Mouse (Mus musculus): ENCODE data around the gene Kcnip1. TPM values are rescaled to one million over a fixed set of nuclear protein-coding genes. Genes with fewer than 3 reads are reported as not detected.

Gene Kcnip1
- not detected for polyA plus RNA-seq (2014; fragmentation: Illumina TruSeq; extraction: RNeasy Lipid Tissue Mini Kit (QIAGEN cat#74804); ENCODE audit: low read depth, low replicate concordance)

GRCm38 (mm10) chr11:33992938-33993337 lies at the start of gene Kcnip1:
TSS of gene Kcnip1 (minus strand) at chr11:33993152.

DNA sequence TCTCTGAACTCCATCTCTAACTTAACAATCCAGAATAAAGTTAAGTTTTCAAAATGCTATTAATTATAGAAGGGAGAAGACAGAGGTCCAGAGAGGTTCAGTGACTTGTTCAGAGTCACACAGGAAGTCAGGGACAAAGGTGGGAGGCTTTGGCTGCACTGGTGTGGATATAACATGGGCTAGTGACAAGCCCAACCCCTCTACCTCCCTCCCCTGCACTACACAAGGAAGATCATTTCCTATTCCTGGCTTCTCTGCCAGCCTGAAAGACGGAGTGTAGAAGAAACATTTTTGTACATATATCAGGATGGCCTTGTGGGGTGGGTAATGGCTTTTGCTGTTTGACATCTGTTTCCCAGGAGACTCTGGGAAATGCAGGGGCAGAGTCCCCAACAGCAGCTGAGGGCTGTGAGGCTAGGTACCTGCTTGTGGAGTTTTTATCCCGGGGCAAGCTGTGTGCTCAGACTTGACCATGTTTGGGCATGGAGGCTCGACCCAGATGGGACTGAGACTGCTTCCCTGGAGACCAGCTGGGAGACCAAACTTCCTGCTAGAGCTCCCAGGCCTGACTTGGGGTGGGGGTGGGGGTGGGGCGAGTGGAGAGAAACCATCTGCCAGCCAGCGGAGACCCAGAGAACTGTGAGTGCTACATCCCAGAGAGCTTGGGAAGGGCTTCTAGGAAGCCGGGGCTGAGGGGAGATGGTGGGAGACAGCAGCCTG lies 30.1 kb downstream of the Kcnip1 start, which contains the start of gene Kcnmb1:
Gene Kcnmb1 (plus strand): TSS at position 326 of the 720 bp plus-strand sequence.

GRCm38 (mm10) chr11:33598986-33599385 lies 394.0 kb downstream of the Kcnip1 start, which contains the start of gene D130052B06Rik:
TSS of gene D130052B06Rik (plus strand) at chr11:33599302.

Other genes starting within 250 kb of the Kcnip1 start
- gene Kcnmb1, start 30.1 kb downstream of the Kcnip1 start, polyA plus RNA-seq (2014; fragmentation: Illumina TruSeq; extraction: RNeasy Lipid Tissue Mini Kit (QIAGEN cat#74804); ENCODE audit: low read depth, low replicate concordance) = 1.9 TPM
- 0.77 TPM for gene Lcp2, start 53.8 kb upstream of the Kcnip1 start, polyA plus RNA-seq (2014; fragmentation: Illumina TruSeq; extraction: RNeasy Lipid Tissue Mini Kit (QIAGEN cat#74804); ENCODE audit: low read depth, low replicate concordance)
- 26.8 TPM for gene 4930469K13Rik, start 105.4 kb upstream of the Kcnip1 start, polyA plus RNA-seq (2014; fragmentation: Illumina TruSeq; extraction: RNeasy Lipid Tissue Mini Kit (QIAGEN cat#74804); ENCODE audit: low read depth, low replicate concordance)
- gene Foxi1, start 214.9 kb upstream of the Kcnip1 start, polyA plus RNA-seq (2014; fragmentation: Illumina TruSeq; extraction: RNeasy Lipid Tissue Mini Kit (QIAGEN cat#74804); ENCODE audit: low read depth, low replicate concordance) = 30.1 TPM

All from kidney, adult 10 weeks (tissue).